Mouse (Mus musculus) kidney, embryonic 14.5 days (tissue): ENCODE results near the gene Cyp26b1. TPM values are rescaled to one million over a fixed set of nuclear protein-coding genes. Genes with fewer than 3 reads are reported as not detected.
"Not testable (repeated sequence)": the region's sequence is repeated elsewhere in the genome, so short reads cannot be mapped to it uniquely, and the experiment has no call there.

ENCODE experiments used
- ATAC-seq: fragments of 200-750 bp; cut with Nextera tagmentation; 2 replicates; pipeline ENCODE4 v1.8.0; 2017; ENCODE audit warnings: moderate number of reproducible peaks, mild to moderate bottlenecking, moderate TSS enrichment, moderate library complexity; ENCODE audit not compliant: low FRiP score, low TSS enrichment
- H3K27ac ChIP-seq: fragments of 300-500 bp; sonication (generic); 2 replicates; pipeline ENCODE4 v1.5.1; 2014; ENCODE audit warnings: low read depth, mild to moderate bottlenecking, low read length, moderate library complexity, mixed read lengths
- H3K27me3 ChIP-seq: fragments of 300-500 bp; sonication (generic); 2 replicates; pipeline ENCODE4 v1.6.1; 2014; ENCODE audit warnings: mild to moderate bottlenecking, low read length; ENCODE audit not compliant: control insufficient read depth, insufficient read depth
- H3K36me3 ChIP-seq: fragments of 300-500 bp; sonication (generic); 2 replicates; pipeline ENCODE4 v1.6.1; 2014; ENCODE audit warnings: low read length, mixed read lengths; ENCODE audit not compliant: control insufficient read depth, insufficient read depth
- H3K4me1 ChIP-seq: fragments of 300-500 bp; sonication (generic); 2 replicates; pipeline ENCODE4 v1.6.1; 2014; ENCODE audit warnings: low read length, mixed read lengths; ENCODE audit not compliant: control insufficient read depth, insufficient read depth
- H3K4me2 ChIP-seq: fragments of 300-500 bp; sonication (generic); replicated peaks from 2 replicates; pipeline ENCODE4 v1.6.1; 2014; ENCODE audit warnings: low read depth, mild to moderate bottlenecking, low read length
- H3K4me3 ChIP-seq: fragments of 300-500 bp; sonication (generic); 2 replicates; pipeline ENCODE4 v1.5.1; 2014; ENCODE audit warnings: mild to moderate bottlenecking, low read length
- H3K9ac ChIP-seq: fragments of 300-500 bp; sonication (generic); 2 replicates; pipeline ENCODE4 v1.6.1; 2014; ENCODE audit warnings: low read depth, mild to moderate bottlenecking, low read length, moderate library complexity
- H3K9me3 ChIP-seq: fragments of 300-500 bp; sonication (generic); 2 replicates; pipeline ENCODE4 v1.6.1; 2016; ENCODE audit warnings: low read length; ENCODE audit not compliant: control insufficient read depth
- WGBS: fragments of 180-500 bp; shearing (Covaris S2); extraction: QIAGEN DNeasy Blood & Tissue Kit; methylation state at CpG from one replicate; pipeline ENCODE4 v1.1.7; 2014; 5-methylcytosine and 5-hydroxymethylcytosine counted together
- polyA plus RNA-seq: library from polyadenylated mRNA; unstranded; fragments of >200 nt; fragmentation: Nextera tagmentation; extraction: Ambion mirVana; gene quantifications from 2 replicates; pipeline ENCODE4 v1.2.1, GENCODE M21; 2014

Cyp26b1 gene
- polyA plus RNA-seq, 1 experiment from 2014 or later: 6.7 TPM

DNA sequence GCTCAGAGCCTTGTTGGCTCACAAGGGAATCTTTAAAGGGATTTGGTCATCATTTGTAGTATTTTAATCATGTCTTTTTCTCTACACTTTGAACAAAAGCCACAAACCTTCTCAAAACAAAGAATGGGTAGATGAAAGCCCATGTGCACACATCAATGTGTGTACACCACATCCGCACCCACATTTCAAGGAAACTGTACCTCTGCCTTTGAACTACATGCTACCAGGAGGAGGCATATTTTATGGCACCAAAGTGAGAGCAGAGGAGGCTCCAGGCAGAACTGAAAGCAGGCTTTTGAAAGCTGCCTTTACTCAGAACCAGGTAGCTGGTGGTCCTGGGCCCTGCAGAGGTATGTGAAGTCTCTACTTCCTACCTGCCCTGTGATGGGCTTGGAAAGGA is 23.3 kb upstream of the Cyp26b1 start:
- no peak overlapping the region for H3K4me2 ChIP-seq
- H3K9ac ChIP-seq: no peak overlapping the region
- no peak overlapping the region for H3K4me3 ChIP-seq
- H3K27me3 ChIP-seq: no peaks in the 10 kb centered on the region
- no peaks in the 10 kb centered on the region; the same call in 1 of the 2 replicates for H3K36me3 ChIP-seq
- H3K9me3 ChIP-seq: no peaks in the 10 kb centered on the region
- ATAC-seq: no peak
- H3K27ac ChIP-seq: no peak overlapping the region
- 94% methylated on average over 1 of the region's 1 CpGs for WGBS
- H3K4me1 ChIP-seq: no peaks in the 10 kb centered on the region

GRCm38 (mm10) chr6:84616586-84616985 is 22.9 kb upstream of the Cyp26b1 start:
- H3K9ac ChIP-seq: no peak overlapping the region
- WGBS: 90% methylated on average over 1 of the region's 1 CpGs
- H3K4me3 ChIP-seq: no peak overlapping the region
- ATAC-seq: no peak
- H3K4me1 ChIP-seq: no peaks in the 10 kb centered on the region
- no peaks in the 10 kb centered on the region; the same call in 1 of the 2 replicates for H3K36me3 ChIP-seq
- H3K4me2 ChIP-seq: no peak overlapping the region
- H3K27me3 ChIP-seq: no peaks in the 10 kb centered on the region
- H3K27ac ChIP-seq: no peak overlapping the region
- no peaks in the 10 kb centered on the region for H3K9me3 ChIP-seq

DNA sequence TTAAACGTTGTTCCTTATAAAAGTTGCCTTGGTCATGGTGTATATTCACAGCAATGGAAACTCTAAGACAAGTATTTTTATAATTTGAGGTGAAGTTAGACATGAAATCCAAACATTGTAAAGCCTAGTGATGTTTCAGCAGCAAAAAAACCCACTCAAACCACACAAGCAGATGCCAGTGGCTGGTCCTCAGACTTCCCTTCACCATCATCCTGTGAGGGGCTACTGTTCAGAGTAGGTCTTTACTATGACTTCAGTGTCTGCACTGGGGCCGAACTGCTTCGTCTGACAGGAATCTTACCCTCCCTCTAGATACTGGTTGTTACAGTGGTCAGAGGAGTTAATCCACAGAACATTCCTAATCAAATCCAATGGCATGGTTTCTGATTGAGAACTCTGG is 19.9 kb upstream of the Cyp26b1 start:
- no peak overlapping the region for H3K4me3 ChIP-seq
- H3K9me3 ChIP-seq: no peaks in the 10 kb centered on the region
- H3K4me1 ChIP-seq: no peaks in the 10 kb centered on the region
- no peak for ATAC-seq
- no peak overlapping the region for H3K4me2 ChIP-seq
- H3K27me3 ChIP-seq: no peaks in the 10 kb centered on the region
- H3K9ac ChIP-seq: no peak overlapping the region
- 82% methylated on average over 3 of the region's 3 CpGs for WGBS
- H3K27ac ChIP-seq: no peak overlapping the region
- no peaks in the 10 kb centered on the region for H3K36me3 ChIP-seq

DNA sequence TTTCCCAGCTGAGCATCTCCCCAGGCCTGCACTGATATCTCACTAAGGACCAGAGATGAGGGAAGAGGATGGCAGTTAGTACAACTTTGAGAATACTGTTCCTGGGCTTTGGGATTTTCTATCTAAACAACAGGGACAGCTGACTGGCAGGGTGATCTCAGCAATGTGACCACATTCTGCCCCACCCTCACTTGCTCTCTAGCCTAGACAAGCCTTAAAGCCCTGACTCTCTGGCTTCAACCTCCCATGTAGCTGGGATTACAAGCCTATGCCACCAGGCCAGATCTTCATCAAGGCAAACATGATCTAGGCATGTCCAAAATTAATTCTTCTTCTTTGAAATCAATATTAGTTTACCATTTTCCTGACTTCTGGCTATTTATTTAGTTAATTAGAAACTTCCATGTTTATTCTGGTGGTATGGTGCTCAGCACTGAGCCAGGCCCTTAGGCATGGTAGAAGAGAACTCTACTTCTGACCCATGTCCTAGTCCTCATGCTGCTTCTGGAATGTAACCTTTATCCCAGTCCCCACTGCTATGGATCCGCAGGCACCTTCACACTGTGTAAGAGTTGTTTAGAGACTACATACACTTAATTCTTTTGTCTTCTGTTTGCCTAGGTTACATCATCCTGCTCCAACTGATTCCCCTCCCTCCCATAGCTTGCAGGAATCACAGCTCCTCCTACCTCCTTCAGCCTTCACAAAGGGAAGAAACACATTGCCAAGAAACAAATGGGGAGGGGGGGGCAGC is 7.6 kb upstream of the Cyp26b1 start:
- no peak overlapping the region for H3K4me3 ChIP-seq
- H3K27me3 ChIP-seq: no peaks in the 10 kb centered on the region; the same call in 1 of the 2 replicates
- WGBS: 46% methylated on average over 1 of the region's 1 CpGs
- no peaks in the 10 kb centered on the region for H3K36me3 ChIP-seq
- H3K27ac ChIP-seq: no peak overlapping the region
- H3K9ac ChIP-seq: no peak overlapping the region
- H3K9me3 ChIP-seq: no peaks in the 10 kb centered on the region
- no peaks in the 10 kb centered on the region for H3K4me1 ChIP-seq
- no peak overlapping the region for H3K4me2 ChIP-seq
- ATAC-seq: no peak

GRCm38 (mm10) chr6:84599296-84599695 is 5.6 kb upstream of the Cyp26b1 start:
- H3K27me3 ChIP-seq, H3K9ac ChIP-seq, H3K4me2 ChIP-seq, H3K27ac ChIP-seq, H3K4me3 ChIP-seq, ATAC-seq, H3K9me3 ChIP-seq, H3K4me1 ChIP-seq, H3K36me3 ChIP-seq: not testable (repeated sequence)
- 86% methylated on average over 3 of the region's 3 CpGs for whole genome bisulfite sequencing

DNA sequence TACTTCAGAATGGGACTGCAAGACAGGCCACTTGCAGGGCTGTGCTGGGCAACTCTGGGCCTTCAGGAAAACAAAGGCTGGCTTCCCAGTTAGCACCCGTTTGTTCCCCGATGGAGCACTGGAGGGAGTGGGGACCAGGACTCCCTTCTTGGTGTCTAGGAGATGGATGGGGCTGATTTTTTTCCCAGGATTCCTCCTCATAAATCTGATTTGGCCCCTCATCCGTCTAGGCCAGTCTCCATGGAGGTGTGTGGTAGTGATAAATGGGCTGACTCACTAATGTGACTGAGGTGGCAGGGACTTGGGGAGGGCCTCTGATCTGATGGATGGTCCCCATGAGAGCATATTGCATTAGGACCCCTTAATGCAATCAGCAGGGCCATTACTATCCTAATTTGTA is 5.0 kb upstream of the Cyp26b1 start:
- no peak overlapping the region for H3K4me2 ChIP-seq
- WGBS: 38% methylated on average over 3 of the region's 3 CpGs
- no peak overlapping the region for H3K9ac ChIP-seq
- no peak for ATAC-seq
- H3K27ac ChIP-seq: no peak overlapping the region
- H3K36me3 ChIP-seq: no peaks in the 10 kb centered on the region
- peaks cover 5% of the 10 kb centered on the region; the same call in 1 of the 2 replicates for H3K27me3 ChIP-seq
- H3K4me3 ChIP-seq: no peak overlapping the region
- H3K9me3 ChIP-seq: no peaks in the 10 kb centered on the region
- H3K4me1 ChIP-seq: no peaks in the 10 kb centered on the region

GRCm38 (mm10) chr6:84594626-84595025 is 918 bp upstream of the Cyp26b1 start:
- H3K4me2 ChIP-seq: no peak overlapping the region
- no peak for ATAC-seq
- 57% methylated on average over 3 of the region's 3 CpGs for WGBS
- H3K4me1 ChIP-seq: no peaks in the 10 kb centered on the region
- peaks cover 28% of the 10 kb centered on the region for H3K27me3 ChIP-seq
- no peak overlapping the region for H3K27ac ChIP-seq
- H3K4me3 ChIP-seq: no peak overlapping the region
- H3K36me3 ChIP-seq: no peaks in the 10 kb centered on the region
- no peak overlapping the region for H3K9ac ChIP-seq
- no peaks in the 10 kb centered on the region for H3K9me3 ChIP-seq

- Histone ChIP-seq H3K4me2 (no peak overlapping the region), H3K27me3 (peaks cover 55% of the 10 kb centered on the region), H3K9me3 (no peaks in the 10 kb centered on the region), H3K27ac (no peak overlapping the region), H3K4me3 (no peak overlapping the region), H3K4me1 (peaks cover 9% of the 10 kb centered on the region), H3K36me3 (no peaks in the 10 kb centered on the region), H3K9ac (no peak overlapping the region)
- 56% methylated on average over 6 of the region's 6 CpGs for WGBS
- ATAC-seq: no peak
Measured at GRCm38 (mm10) chr6:84590961-84591745, 2.6 kb downstream of the Cyp26b1 start.
